Mouse (Mus musculus) brain, adult 10 weeks (tissue): ENCODE results near the gene Hoxd11. TPM values are rescaled to one million over a fixed set of nuclear protein-coding genes. Genes with fewer than 3 reads are reported as not detected.

Source experiments
- polyA plus RNA-seq: library from polyadenylated mRNA; stranded (reverse); fragments of 350-450 nt; fragmentation: Illumina TruSeq; extraction: RNeasy Lipid Tissue Mini Kit (QIAGEN cat#74804); gene quantifications from one replicate; pipeline ENCODE4 v1.2.3, GENCODE M21; 2015; ENCODE audit warnings: low read depth, low replicate concordance

The Hoxd11 gene
- polyA plus RNA-seq: not detected

GRCm38 (mm10) chr2:74678891-74679595 is at the start of gene Hoxd11:
Gene Hoxd11 (plus strand): TSS chr2:74679557.

GRCm38 (mm10) chr2:74659507-74660005 is 19.8 kb upstream of the Hoxd11 start, which contains the start of gene Evx2:
Gene Evx2 (minus strand): TSS chr2:74659557.

GRCm38 (mm10) chr2:74667842-74668357 is 11.5 kb upstream of the Hoxd11 start, which contains the start of gene Hoxd13:
Gene Hoxd13 (plus strand): TSS chr2:74668310.

GRCm38 (mm10) chr2:74674881-74675665 is 4.3 kb upstream of the Hoxd11 start, which contains the start of gene Hoxd12:
Gene Hoxd12 (plus strand): TSS chr2:74675013.

GRCm38 (mm10) chr2:74691022-74691951 is 11.9 kb downstream of the Hoxd11 start, which contains the start of gene Hoxd10:
Gene Hoxd10 (plus strand): TSS chr2:74691924.

GRCm38 (mm10) chr2:74697567-74698121 is 18.3 kb downstream of the Hoxd11 start, which contains the start of gene Hoxd9:
Gene Hoxd9 (plus strand): TSS chr2:74697727.

GRCm38 (mm10) chr2:74704393-74704998 is 25.1 kb downstream of the Hoxd11 start, which contains the start of gene Hoxd8:
Gene Hoxd8 (plus strand): TSS chr2:74704615.

GRCm38 (mm10) chr2:74711721-74712621 is 32.6 kb downstream of the Hoxd11 start, which contains the start of the genes Hoxd3 and Hoxd4:
Gene Hoxd3 (plus strand): TSS chr2:74711927.
Gene Hoxd4 (plus strand): TSS chr2:74711929.

GRCm38 (mm10) chr2:74726551-74726950 is 47.2 kb downstream of the Hoxd11 start, which contains the start of gene Gm28230:
Gene Gm28230 (plus strand): TSS chr2:74726728.

Other genes with a start within 250 kb of the Hoxd11 start
- gene Lnpk, start 100.1 kb upstream of the Hoxd11 start, polyA plus RNA-seq: 43.4 TPM
- 0.24 TPM for gene Evx2, start 20.0 kb upstream of the Hoxd11 start, polyA plus RNA-seq
- not detected for gene Hoxd13, start 11.2 kb upstream of the Hoxd11 start, polyA plus RNA-seq
- not detected for gene Hoxd12, start 4.5 kb upstream of the Hoxd11 start, polyA plus RNA-seq
- gene Hoxd10, start 12.4 kb downstream of the Hoxd11 start, polyA plus RNA-seq: not detected
- gene Hoxd9, start 18.2 kb downstream of the Hoxd11 start, polyA plus RNA-seq: not detected
- not detected for gene Hoxd8, start 25.1 kb downstream of the Hoxd11 start, polyA plus RNA-seq
- gene Hoxd3, start 32.4 kb downstream of the Hoxd11 start, polyA plus RNA-seq: not detected
- not detected for gene Hoxd4, start 32.4 kb downstream of the Hoxd11 start, polyA plus RNA-seq
- gene Gm28230, start 47.2 kb downstream of the Hoxd11 start, polyA plus RNA-seq: not detected
- gene Hoxd1, start 83.4 kb downstream of the Hoxd11 start, polyA plus RNA-seq: not detected
- 60.9 TPM for gene Mtx2, start 146.2 kb downstream of the Hoxd11 start, polyA plus RNA-seq